Mouse (Mus musculus) forebrain, embryonic 12.5 days (tissue): Measurements from ENCODE around the gene Efcab8. TPM values are rescaled to one million over a fixed set of nuclear protein-coding genes. Genes with fewer than 3 reads are reported as not detected.

Experiments used
- ATAC-seq: fragments of 200-750 bp; cut with Nextera tagmentation; 2 replicates; pipeline ENCODE4 v1.8.0; 2017; ENCODE audit warnings: moderate TSS enrichment; ENCODE audit not compliant: low FRiP score
- H3K27ac ChIP-seq: fragments of 300-500 bp; sonication (generic); 2 replicates; pipeline ENCODE4 v1.5.1; 2016; ENCODE audit warnings: mild to moderate bottlenecking
- H3K27me3 ChIP-seq: fragments of 300-500 bp; sonication (generic); 2 replicates; pipeline ENCODE4 v1.6.1; 2016; ENCODE audit warnings: mild to moderate bottlenecking
- H3K36me3 ChIP-seq: fragments of 300-500 bp; sonication (generic); replicated peaks from 2 replicates; pipeline ENCODE4 v1.6.1; 2016; ENCODE audit warnings: mild to moderate bottlenecking
- H3K4me1 ChIP-seq: fragments of 300-500 bp; sonication (generic); 2 replicates; pipeline ENCODE4 v1.6.1; 2016
- H3K4me2 ChIP-seq: fragments of 300-500 bp; sonication (generic); 2 replicates; pipeline ENCODE4 v1.6.1; 2016; ENCODE audit warnings: mild to moderate bottlenecking, moderate library complexity
- H3K4me3 ChIP-seq: fragments of 300-500 bp; sonication (generic); replicated peaks from 2 replicates; pipeline ENCODE4 v1.5.1; 2016; ENCODE audit warnings: mild to moderate bottlenecking
- H3K9ac ChIP-seq: fragments of 300-500 bp; sonication (generic); 2 replicates; pipeline ENCODE4 v1.6.1; 2016; ENCODE audit warnings: mild to moderate bottlenecking
- H3K9me3 ChIP-seq: fragments of 300-500 bp; sonication (generic); 2 replicates; pipeline ENCODE4 v1.6.1; 2016
- WGBS: fragments of 180-500 bp; shearing (Covaris S2); methylation state at CpG from one replicate; pipeline ENCODE4 v1.1.7; 2016; 5-methylcytosine and 5-hydroxymethylcytosine counted together
- polyA plus RNA-seq: library from polyadenylated mRNA; unstranded; fragments of >200 nt; fragmentation: Nextera tagmentation; extraction: Ambion mirVana; gene quantifications from 2 replicates; pipeline ENCODE4 v1.2.1, GENCODE M21; 2016

Gene Efcab8
- polyA plus RNA-seq, 1 experiment from 2014 or later, result not detected

DNA sequence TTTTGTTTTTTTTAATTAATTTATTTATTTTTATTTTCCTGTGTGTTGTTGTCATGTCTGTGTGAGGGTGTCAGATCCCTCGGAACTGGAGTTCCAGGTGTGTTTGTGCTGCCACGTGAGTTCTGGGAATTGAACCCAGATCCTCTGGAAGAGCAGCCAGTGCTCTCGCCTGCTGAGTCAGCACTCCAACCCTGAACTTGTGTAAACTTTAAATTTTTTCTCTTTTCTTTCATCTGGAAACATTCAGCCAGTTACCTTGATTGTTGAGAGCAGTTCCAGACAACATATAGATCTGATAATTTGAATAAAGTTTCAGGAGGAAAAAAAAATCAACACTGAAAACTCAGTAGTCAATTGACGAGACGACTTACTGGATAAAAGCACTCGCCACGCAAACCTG is 49.0 kb downstream of the Efcab8 start:
- no peak overlapping the region for H3K4me3 ChIP-seq
- ATAC-seq, result no peak
- H3K27me3 ChIP-seq, result no peaks in the 10 kb centered on the region
- H3K9me3 ChIP-seq, result no peaks in the 10 kb centered on the region
- no peaks in the 10 kb centered on the region for H3K36me3 ChIP-seq
- H3K27ac ChIP-seq, result no peak overlapping the region
- no peaks in the 10 kb centered on the region for H3K4me1 ChIP-seq
- no peak overlapping the region for H3K4me2 ChIP-seq
- H3K9ac ChIP-seq, result no peak overlapping the region
- WGBS, result 89% methylated on average over 7 of the region's 7 CpGs

DNA sequence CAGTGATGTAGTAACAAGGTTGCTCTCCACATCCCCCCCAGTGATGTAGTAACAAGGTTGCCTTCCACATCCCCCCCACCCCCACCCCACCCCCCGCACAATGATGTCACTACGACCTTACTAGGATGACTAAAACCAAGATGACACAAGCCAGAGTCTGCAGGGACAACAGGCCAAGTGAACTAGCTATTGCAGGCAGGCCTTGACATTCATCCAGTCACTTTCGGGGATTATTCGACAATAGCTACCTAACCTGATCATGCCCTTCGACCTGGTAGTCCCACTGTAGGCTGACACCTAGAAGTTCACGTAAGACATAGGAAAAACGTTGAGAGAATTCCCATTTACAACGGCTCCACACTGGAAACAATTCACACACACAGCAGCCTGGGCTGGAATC is 53.6 kb downstream of the Efcab8 start:
- Histone ChIP-seq H3K4me3 (no peak overlapping the region), H3K9ac (no peak overlapping the region), H3K27ac (no peak overlapping the region), H3K27me3 (no peaks in the 10 kb centered on the region), H3K4me1 (no peaks in the 10 kb centered on the region), H3K36me3 (no peaks in the 10 kb centered on the region), H3K4me2 (no peak overlapping the region), H3K9me3 (no peaks in the 10 kb centered on the region)
- no peak for ATAC-seq
- 96% methylated on average over 8 of the region's 8 CpGs for WGBS

GRCm38 (mm10) chr2:153842854-153843253 is 63.1 kb downstream of the Efcab8 start:
- no peak for ATAC-seq
- 86% methylated on average over 8 of the region's 8 CpGs for WGBS
- Histone ChIP-seq H3K4me2 (no peak overlapping the region), H3K9ac (no peak overlapping the region), H3K9me3 (no peaks in the 10 kb centered on the region), H3K27me3 (no peaks in the 10 kb centered on the region), H3K4me1 (no peaks in the 10 kb centered on the region), H3K4me3 (no peak overlapping the region), H3K36me3 (no peaks in the 10 kb centered on the region), H3K27ac (no peak overlapping the region)

DNA sequence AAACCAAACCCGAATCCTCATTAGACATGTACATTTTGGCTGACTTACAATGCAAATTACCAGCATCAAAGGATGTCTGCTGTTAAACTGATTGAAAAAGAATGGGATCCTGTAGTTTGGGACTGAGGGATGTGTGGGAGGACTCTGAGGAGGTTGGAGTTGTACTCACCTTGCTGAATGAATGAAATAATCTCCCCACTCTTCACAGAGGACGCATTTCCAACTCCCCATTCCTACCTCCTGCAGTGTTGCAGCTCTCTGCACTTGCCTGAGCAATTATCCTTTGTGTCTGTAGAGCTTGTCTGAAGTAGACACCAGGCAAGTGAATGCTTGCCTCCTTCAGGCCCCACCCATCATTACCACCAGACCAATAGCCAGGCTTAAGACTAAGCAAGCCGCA is 68.7 kb downstream of the Efcab8 start:
- no peak overlapping the region for H3K9ac ChIP-seq
- no peak overlapping the region for H3K4me3 ChIP-seq
- ATAC-seq, result no peak
- no peaks in the 10 kb centered on the region for H3K36me3 ChIP-seq
- no peak overlapping the region for H3K27ac ChIP-seq
- WGBS, result 67% methylated on average over 3 of the region's 3 CpGs
- H3K9me3 ChIP-seq, result peaks cover 5% of the 10 kb centered on the region; the same call in 1 of the 2 replicates
- H3K27me3 ChIP-seq, result no peaks in the 10 kb centered on the region
- peaks cover 1% of the 10 kb centered on the region; the same call in 1 of the 2 replicates for H3K4me1 ChIP-seq
- no peak overlapping the region for H3K4me2 ChIP-seq

DNA sequence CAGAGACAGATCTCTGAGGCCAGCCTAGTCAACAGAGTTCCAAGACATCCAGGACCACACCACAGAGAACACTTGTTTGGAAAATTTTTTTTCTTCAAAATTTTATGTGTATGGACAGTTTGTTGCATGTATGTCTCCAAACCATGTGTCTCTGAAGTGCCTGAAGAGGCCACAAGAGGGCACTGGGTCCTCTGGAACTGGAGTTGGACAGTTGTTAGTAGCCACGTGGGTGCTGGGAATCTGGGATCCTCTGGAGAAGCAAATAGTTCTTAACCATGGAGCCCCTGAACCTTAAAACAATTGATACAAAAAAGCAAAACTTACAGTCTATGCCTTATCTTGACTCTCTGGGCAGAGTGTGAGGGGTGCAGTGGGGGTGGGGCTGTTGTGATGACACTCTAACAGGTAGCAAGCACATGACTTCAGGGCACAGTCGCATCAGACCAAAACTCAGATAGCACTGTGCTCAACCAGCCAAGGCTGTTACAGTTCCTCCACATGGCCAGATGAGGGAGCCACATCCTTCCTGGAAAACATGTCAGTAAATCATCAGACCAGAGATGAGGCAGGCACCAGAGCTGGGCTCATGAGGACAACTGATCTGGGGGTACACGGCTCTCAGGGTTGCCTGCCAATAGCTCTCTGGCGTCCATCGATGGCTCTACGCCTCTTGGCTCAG is 70.8 kb downstream of the Efcab8 start:
- H3K27me3 ChIP-seq, result no peaks in the 10 kb centered on the region
- ATAC-seq, result no peak
- no peak overlapping the region for H3K4me3 ChIP-seq
- peaks cover 7% of the 10 kb centered on the region; the same call in 1 of the 2 replicates for H3K4me1 ChIP-seq
- no peaks in the 10 kb centered on the region for H3K36me3 ChIP-seq
- H3K9me3 ChIP-seq, result peaks cover 5% of the 10 kb centered on the region; the same call in 1 of the 2 replicates
- 88% methylated on average over 6 of the region's 6 CpGs for WGBS
- no peak overlapping the region for H3K4me2 ChIP-seq
- no peak overlapping the region for H3K9ac ChIP-seq
- H3K27ac ChIP-seq, result no peak overlapping the region

DNA sequence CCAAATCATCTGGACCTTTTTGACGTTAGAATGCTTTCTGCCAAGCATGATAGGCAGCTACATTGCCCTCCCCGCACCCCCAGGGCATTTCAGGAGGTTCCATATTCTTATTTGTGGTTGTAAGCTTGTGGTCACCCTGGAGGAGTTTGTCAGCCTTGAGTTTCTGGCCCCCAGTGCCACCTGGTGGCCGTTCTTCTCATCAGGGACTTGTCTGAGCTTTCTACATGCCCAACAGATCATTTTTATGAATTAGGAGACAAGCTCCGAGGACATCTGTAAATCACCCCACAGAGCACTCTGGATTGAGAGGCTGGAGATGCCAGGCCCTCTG is 71.3 kb downstream of the Efcab8 start:
- WGBS, result 52% methylated on average over 4 of the region's 4 CpGs
- H3K4me1 ChIP-seq, result peaks cover 7% of the 10 kb centered on the region; the same call in 1 of the 2 replicates

DNA sequence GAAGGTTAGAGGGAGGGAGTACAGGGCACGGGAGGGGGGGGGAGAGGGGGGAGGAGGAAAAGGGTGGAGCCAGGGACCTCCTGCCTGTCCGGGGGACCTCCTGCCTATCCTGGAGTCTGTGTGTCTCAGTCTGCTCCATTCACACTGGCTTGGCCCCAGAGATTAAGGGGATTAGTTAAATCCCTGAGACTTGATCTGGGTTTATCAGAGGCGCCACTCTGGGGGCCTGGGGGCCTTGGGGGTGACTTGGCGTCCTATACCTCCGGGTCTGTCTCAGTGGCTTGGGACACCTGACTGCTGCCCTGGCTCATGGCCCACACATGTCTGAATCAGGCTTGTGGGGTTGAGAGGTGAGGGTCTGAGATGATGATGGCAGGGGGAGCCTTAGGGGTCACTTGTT is 73.8 kb downstream of the Efcab8 start:
- H3K36me3 ChIP-seq, result no peaks in the 10 kb centered on the region
- no peak overlapping the region for H3K4me2 ChIP-seq
- H3K4me3 ChIP-seq, result no peak overlapping the region
- no peak overlapping the region for H3K27ac ChIP-seq
- 2% methylated on average over 5 of the region's 5 CpGs for WGBS
- no peak overlapping the region for H3K9ac ChIP-seq
- no peak for ATAC-seq
- H3K27me3 ChIP-seq, result no peaks in the 10 kb centered on the region
- H3K9me3 ChIP-seq, result peaks cover 5% of the 10 kb centered on the region; the same call in 1 of the 2 replicates
- H3K4me1 ChIP-seq, result peaks cover 7% of the 10 kb centered on the region; the same call in 1 of the 2 replicates

More for the DNA sequence above, 71.3 kb downstream of the Efcab8 start:
- H3K36me3 ChIP-seq, result no peaks in the 10 kb centered on the region
- H3K4me2 ChIP-seq, result no peak overlapping the region
- H3K9ac ChIP-seq, result no peak overlapping the region
- H3K9me3 ChIP-seq, result peaks cover 5% of the 10 kb centered on the region; the same call in 1 of the 2 replicates
- no peaks in the 10 kb centered on the region for H3K27me3 ChIP-seq
- H3K27ac ChIP-seq, result no peak overlapping the region
- no peak overlapping the region for H3K4me3 ChIP-seq
- ATAC-seq, result no peak

GRCm38 (mm10) chr2:153859581-153859980 is 79.8 kb downstream of the Efcab8 start:
- Histone ChIP-seq H3K36me3 (no peaks in the 10 kb centered on the region), H3K27me3 (peaks cover 4% of the 10 kb centered on the region; the same call in 1 of the 2 replicates), H3K9me3 (no peaks in the 10 kb centered on the region), H3K9ac (no peak overlapping the region), H3K4me2 (no peak overlapping the region), H3K4me3 (no peak overlapping the region), H3K27ac (no peak overlapping the region), H3K4me1 (no peaks in the 10 kb centered on the region)
- no peak for ATAC-seq
- 80% methylated on average over 2 of the region's 2 CpGs for WGBS

DNA sequence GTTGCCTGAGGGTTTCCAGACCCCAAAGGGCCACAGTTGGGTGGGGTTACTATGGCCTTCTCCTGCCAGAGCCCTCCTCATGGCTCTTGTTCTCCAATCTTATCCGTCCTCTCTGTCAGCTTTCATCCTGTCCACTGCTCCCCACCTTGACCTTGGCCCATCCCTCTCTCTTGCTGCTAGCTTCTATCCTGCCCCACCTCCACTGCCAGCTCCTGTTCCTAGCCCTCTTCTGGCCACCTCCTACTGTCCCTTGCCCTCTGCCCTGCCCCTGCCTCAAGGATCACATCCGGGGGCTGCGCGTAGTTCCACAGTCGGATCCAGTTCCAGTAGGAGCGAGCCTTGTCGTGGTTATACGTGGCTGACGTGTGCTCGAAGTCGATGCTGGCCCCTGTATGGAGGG is 80.6 kb downstream of the Efcab8 start:
- H3K9ac ChIP-seq, result no peak overlapping the region
- no peak overlapping the region for H3K4me3 ChIP-seq
- H3K27ac ChIP-seq, result no peak overlapping the region
- H3K36me3 ChIP-seq, result no peaks in the 10 kb centered on the region
- ATAC-seq, result no peak
- H3K4me1 ChIP-seq, result no peaks in the 10 kb centered on the region
- H3K4me2 ChIP-seq, result no peak overlapping the region
- 95% methylated on average over 11 of the region's 11 CpGs for WGBS
- H3K9me3 ChIP-seq, result no peaks in the 10 kb centered on the region
- H3K27me3 ChIP-seq, result peaks cover 4% of the 10 kb centered on the region; the same call in 1 of the 2 replicates

DNA sequence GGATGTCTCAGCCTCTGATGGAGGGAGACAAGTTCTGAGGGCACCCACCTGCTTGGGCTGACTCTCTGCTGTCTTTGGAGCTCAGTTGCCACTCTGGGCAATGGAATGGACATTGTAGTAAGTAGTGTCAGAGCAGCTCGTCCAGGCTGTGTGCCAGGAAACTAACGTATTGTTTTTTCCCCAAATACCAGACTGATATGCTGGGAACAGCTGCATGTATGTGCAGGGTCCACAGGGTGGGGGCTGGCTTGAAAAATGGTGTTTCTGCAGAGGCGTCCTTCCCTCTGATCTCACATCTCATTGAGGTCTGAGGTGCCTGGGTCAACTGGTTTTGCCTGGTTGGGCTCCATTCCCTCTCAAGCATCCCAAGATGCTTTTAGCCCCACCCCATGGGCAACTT is 81.0 kb downstream of the Efcab8 start:
- Histone ChIP-seq H3K4me2 (no peak overlapping the region), H3K27me3 (peaks cover 4% of the 10 kb centered on the region; the same call in 1 of the 2 replicates), H3K4me1 (no peaks in the 10 kb centered on the region), H3K9me3 (no peaks in the 10 kb centered on the region), H3K36me3 (no peaks in the 10 kb centered on the region), H3K27ac (no peak overlapping the region), H3K9ac (no peak overlapping the region), H3K4me3 (no peak overlapping the region)
- ATAC-seq, result no peak
- WGBS, result 76% methylated on average over 3 of the region's 3 CpGs

DNA sequence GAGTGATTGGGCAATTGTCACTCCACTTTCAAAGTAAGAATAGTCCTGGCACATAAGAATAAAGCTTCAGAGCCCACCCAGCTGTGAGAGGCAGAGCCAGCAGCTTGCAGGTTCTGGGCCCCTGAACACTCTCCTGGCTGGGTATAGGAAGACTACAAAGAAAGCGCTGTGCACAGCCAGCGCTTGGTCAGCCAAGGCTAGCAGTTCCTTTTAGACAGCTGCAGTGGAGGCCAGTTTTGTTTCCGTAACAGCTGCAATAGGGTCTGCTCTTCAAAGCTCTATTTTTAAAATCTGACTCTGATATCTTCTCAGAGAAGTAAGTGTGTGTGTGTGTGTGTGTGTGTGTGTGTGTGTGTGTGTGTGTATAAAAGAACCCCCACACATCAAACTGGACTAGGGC is 82.2 kb downstream of the Efcab8 start:
- Histone ChIP-seq H3K27ac (no peak overlapping the region), H3K4me3 (no peak overlapping the region), H3K4me2 (no peak overlapping the region), H3K9ac (no peak overlapping the region), H3K9me3 (no peaks in the 10 kb centered on the region), H3K4me1 (no peaks in the 10 kb centered on the region), H3K36me3 (no peaks in the 10 kb centered on the region), H3K27me3 (peaks cover 4% of the 10 kb centered on the region; the same call in 1 of the 2 replicates)
- WGBS, result 78% methylated on average over 3 of the region's 3 CpGs
- ATAC-seq, result no peak

GRCm38 (mm10) chr2:153870984-153871383 is 91.3 kb downstream of the Efcab8 start, which contains the start of gene Sun5:
Gene Sun5, minus strand, starts transcription at chr2:153871084.
- no peaks in the 10 kb centered on the region for H3K9me3 ChIP-seq
- no peaks in the 10 kb centered on the region for H3K4me1 ChIP-seq
- no peak for ATAC-seq
- H3K27me3 ChIP-seq, result no peaks in the 10 kb centered on the region
- no peak within 1 kb of the TSS for H3K27ac ChIP-seq
- no peak within 1 kb of the TSS for H3K4me2 ChIP-seq
- H3K36me3 ChIP-seq, result no peaks in the 10 kb centered on the region
- H3K9ac ChIP-seq, result no peak within 1 kb of the TSS
- 87% methylated on average over 4 of the region's 4 CpGs for WGBS
- no peak within 1 kb of the TSS for H3K4me3 ChIP-seq

- no peak for ATAC-seq
- no peaks in the 10 kb centered on the region for H3K36me3 ChIP-seq
- no peak within 1 kb of the TSS for H3K27ac ChIP-seq
- no peak within 1 kb of the TSS for H3K4me3 ChIP-seq
- no peaks in the 10 kb centered on the region for H3K4me1 ChIP-seq
- H3K9me3 ChIP-seq, result no peaks in the 10 kb centered on the region
- 73% methylated on average over 9 of the region's 9 CpGs for WGBS
- no peaks in the 10 kb centered on the region for H3K27me3 ChIP-seq
- no peak within 1 kb of the TSS for H3K4me2 ChIP-seq
- no peak within 1 kb of the TSS for H3K9ac ChIP-seq
Observed at GRCm38 (mm10) chr2:153874745-153875144, 95.0 kb downstream of the Efcab8 start, which contains the start of gene Bpifb2. Gene Bpifb2, plus strand, starts transcription at chr2:153875045.
